Mouse (Mus musculus) kidney, postnatal 25 days (tissue): ENCODE measurements around the gene 4930539E08Rik.

Source experiments
- DNase-seq, 2 experiments: peaks; one replicate each; pipeline ENCODE4 v3.0.0; 2021; ENCODE audit warnings: mixed read lengths in 2 of 2

The 4930539E08Rik gene

DNA sequence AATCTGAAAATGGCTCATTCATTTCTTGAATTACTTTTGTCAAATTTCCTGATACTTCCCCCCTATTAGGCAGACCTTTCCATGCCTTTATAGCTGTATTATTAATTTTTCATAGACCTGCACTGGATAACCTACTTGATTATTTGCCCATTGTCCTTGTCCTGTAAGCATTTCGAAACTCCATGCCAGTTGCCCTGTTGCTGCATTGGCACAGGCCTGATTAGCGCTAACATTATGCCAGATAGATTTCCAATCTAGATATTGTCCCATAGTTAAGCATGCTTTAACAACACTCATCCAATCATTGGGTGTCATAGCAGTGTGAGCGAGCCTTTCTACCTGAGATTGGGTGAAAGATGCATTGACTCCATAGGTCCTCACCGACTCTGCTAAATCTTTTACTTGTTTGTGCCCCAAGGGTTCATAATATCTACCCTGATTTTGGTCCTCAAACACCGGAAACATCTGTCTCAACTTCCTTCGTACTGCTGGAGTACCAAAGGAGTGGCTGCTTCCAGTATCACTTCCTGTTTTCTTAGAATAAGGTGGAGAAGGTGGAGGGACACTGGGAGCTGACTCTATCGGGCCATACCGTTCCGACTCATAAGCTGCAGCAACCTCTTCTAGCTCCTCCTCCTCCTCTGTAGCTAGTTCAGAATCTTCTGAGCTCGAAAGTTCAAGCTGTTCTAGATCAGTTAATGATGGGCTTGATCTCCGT, 20.9 kb downstream of the 4930539E08Rik start:
- no peak for DNase-seq

DNA sequence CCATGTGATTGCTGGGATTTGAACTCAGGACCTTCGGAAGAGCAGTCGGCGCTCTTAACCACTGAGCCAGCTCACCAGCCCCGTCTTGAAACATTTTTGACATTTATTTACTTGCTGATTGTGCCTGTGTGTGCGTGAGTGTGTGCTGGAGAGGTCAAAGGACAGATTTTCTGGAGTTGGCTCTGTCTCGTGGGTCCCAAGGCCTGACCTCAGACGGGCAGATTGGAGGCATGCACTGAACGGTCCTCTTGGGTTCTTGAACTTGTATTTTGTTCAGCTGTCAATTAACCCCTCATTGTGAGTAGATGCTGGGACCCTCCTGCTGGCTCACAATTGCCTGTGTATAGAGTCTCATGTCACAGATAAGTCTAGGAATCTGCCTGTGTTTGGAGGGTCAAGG, 28.9 kb downstream of the 4930539E08Rik start:
- peak in 1 of 2 experiments; percentile 24 for DNase-seq

DNA sequence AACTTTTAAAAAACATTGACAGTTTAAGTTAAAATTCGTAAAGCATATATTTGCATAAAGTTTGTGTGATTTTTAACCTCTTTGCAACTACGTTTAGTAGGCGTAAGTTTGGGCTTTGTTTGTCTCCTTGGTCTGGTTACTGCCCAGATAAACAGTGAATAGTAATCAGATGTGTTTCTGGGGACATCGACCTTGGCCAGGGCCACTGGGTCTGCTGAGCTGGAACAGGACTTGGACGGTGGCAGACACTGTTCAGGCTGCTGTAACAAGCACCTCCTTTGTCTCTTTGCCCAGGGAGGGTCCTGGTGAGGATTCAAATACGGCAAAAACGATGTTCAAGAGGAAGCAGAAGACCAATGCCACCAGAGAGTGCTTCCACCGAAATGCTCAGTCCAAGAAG, 29.9 kb downstream of the 4930539E08Rik start:
- DNase-seq = no peak

DNA sequence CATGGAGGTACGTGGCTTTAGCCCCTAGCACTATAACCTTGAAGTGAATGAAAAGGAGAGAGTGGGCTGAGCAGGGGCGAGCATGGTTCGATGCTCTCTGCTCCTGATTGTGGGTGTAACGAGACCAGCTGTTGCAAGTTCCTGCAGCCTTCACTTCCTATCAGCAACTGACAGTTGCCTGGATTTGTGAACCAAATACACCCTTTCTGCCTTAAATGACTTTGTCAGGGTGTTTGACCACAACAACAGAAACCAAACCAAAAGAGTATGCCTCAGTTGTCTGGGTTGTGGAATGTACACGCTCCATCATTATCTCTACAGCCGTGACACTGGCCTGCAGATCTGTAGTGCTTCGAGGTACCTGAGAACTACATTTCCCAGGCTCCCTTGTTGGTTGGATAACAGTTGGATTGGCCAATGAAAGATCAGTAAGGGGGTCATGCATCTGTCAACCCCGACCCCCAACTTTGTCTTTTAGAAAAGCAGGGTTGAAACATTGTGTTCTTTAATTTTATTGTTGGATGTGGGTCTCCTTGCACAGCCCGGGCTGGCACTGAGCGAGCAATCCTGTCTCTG, 31.1 kb downstream of the 4930539E08Rik start:
- no peak for DNase-seq

DNA sequence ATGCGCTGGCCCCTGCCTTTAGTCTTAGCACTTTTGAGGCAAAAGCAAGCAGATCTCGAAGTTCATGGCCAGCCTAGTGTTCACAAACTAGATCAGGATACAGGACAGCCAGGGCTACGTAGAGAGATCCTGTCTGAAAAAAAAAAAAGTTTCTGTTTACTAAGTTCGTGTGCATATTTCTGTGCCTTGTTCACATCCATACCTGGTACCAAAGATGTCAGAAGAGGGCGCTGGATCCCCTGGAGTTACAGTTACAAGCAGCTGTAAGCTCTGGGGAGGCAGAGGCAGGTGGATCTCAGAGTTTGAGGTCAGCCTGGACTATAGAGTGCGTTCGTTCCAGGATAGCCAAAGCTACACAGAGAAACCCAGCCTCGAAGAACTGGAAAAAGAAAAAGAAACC, 32.3 kb downstream of the 4930539E08Rik start:
- peak; percentile 34 to 44 for DNase-seq

DNA sequence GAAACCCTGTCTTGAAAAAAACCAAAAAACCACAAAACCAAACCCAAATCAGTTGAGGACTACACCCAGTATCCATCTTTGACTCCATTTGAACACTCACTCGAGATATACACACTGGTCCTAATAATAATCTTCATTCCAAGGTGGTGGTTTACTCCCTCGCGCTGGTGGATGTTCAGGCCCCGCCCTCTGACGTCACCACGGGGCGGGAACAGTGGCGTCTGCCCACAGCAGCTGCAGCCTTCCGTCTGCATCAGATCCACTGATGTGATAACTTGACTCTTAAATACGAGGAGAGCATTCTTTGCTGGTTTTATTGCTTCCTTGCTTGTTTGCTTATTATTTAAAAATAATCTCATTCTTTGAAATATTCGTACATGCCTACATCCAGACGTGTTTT, 32.8 kb downstream of the 4930539E08Rik start:
- peak; percentile 73 to 74 for DNase-seq

DNA sequence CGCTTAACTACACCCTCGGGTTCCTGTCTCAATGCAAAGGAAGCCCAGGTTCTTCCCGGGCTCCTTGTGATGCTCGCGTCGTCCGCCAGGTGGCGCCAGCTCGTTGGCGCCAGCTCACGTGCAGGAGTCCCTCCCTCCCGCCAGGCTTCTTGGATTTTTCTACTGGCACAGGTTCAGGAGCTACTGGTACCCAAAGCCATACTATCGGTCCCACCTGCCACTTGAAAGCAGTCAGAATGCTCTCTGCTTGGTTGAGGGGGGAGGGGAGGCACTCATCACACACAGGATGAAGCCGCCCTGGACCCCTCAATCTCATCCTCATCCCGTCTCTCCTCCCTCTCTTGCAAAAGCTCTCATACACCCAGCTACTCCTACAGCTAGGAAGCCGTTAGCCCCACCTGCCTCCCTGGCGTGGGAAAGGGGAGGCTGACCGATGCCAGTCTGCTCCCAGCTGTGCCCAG, 35.2 kb downstream of the 4930539E08Rik start:
- DNase-seq = peak; percentile 71 to 81

DNA sequence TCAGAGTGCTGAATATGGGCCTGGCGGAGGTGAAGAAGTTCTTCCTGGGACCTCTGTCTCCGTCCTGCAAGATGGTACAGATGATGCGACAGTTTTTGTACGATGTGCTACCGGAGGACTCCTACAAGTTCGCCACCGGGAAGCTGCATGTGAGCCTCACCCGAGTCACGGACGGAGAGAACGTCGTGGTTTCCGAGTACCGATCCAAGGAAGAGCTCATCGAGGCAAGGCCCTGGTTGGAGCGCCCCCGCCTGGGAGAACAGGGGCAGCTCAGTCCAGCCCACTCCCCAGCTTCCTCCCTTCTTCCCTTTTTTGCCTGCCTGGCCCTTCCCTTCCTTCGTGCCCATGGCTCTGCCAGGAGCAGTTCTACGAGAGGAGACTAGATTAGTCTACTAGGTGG, 38.3 kb downstream of the 4930539E08Rik start:
- no peak for DNase-seq

DNA sequence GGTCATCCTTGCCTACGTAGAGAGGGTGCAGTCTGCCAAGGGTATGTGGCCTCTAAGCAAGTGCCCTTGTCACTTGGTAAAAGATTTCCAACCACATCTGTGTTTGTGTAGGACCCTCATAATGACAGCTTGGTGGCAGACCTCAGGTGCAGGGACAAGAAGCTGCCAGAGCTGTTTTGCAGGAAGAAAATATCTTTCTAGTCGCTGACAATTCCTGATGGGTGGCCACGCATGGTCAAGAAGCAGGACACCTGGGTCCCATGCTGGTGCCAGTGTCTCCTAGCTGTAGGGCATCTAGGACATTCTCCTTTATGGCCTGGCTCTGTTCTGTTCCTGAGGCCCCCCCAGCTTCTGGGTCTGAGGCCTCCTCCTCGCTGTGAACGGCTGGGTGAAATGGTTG, 38.8 kb downstream of the 4930539E08Rik start:
- no peak for DNase-seq

DNA sequence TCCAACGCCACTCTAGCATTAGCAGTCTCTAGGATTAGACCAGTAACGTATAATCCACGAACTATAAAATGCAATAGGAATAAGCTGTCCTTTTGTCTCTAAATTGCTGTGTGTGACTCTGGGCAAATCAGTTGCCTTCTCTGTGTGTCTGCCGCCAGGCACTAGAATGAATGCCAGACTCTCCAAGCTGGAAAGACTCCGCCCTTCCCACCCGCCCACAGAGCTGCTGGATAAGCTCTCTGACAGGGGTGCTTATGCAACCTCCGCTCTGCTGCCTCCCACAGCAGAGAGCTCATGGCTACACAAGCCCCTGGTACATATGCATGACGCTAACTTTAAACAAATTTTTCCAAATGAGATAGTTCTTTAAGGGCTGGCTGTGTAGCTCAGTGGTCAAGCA, 39.8 kb downstream of the 4930539E08Rik start:
- peak; percentile 45 to 78 for DNase-seq

DNA sequence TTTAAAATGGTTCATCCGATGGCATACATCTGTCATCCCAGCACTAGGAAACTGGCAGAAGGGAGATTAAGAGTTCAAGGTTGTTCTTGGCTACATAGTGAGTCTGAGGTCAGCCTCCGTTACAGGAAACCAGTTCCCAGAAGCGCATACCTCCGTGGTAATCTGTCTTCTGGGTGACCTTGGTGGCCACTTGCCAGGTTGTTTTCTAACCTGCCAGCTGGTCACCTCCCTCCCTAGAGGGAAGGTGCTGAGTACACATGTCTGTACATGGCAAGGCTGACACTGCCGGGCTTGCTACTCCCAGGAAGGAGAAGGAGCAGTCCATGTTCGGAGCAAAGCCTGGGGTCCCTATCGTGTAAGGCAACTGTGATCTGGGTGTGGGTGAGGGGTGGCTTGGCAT, 40.3 kb downstream of the 4930539E08Rik start:
- peak; percentile 72 to 83 for DNase-seq

DNA sequence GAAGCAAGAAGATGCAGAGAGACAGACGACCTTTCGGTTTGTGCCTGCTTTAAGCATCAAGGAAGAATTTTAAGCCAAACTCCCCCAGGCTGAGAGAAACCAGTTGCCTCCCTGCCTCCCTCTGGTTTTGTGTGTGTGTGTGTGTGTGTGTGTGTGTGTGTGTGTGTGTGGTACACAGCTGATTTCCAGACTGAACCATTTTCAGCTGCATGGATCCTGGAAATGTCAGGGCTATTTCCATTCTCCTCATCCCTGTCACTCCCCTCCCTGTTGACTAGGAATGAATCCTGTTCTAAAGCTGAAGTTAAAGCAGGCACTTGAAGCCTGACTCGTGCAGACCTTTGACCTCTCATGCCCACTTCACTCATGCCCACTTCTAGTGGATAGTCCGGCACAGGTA, 40.9 kb downstream of the 4930539E08Rik start:
- peak in 1 of 2 experiments; percentile 7 for DNase-seq

DNA sequence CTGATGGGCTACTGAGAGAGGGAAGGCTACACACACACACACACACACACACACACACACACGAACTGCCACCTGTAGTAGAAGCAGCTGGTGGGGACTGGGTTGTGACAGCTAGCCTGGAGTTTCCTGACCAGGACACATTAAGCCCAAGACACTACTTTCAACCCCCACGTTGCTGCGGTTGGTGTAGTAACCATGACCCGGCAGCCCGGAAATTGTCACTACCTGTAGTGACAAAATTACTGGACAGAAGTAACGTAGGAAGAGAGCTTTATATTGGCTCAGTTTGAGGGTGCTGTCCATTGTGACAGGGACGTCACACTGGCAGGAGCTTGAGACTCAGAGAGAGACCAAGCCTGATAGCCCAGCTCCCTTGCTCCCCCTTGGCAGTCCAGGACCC, 42.8 kb downstream of the 4930539E08Rik start:
- DNase-seq = peak in 1 of 2 experiments; percentile 22

DNA sequence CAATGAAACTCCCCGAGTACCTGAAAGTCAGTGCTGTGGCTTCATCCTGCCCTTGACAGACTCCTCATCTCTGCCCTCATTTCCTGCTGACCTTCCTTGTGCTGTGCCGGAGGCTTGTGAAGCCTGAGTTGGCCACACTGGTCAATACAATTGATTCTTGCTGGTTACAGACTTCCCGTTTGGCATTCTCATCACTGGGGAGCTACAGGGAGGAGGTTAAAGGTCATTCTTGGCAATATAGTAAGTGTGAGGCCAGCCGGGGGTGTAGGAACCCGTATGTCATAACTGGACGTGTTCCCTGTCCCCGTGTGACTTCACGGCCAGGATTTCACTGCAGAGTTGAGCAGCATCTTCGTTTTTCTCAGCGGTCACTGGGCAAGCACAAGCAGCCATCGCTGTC, 43.3 kb downstream of the 4930539E08Rik start:
- peak in 1 of 2 experiments; percentile 17 for DNase-seq

DNA sequence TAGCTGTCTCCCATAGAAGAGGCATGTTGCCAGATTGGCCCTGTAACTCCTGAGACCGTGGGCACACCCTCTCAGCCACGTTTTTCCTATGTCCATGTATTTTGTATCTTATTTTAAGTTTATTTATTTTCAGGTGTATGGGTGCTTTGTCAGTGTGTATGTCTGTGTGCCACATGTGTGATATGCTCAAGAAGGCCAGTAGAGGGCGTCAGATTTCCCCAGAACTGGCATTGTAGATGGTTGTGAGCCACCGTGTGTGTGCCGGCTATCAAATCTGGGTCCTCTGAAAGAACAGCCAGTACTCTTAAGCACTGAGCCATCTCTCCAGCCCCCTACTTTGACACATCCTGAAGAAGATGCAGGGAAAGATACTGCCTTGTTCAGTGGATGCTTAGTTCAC, 44.7 kb downstream of the 4930539E08Rik start:
- no peak for DNase-seq

DNA sequence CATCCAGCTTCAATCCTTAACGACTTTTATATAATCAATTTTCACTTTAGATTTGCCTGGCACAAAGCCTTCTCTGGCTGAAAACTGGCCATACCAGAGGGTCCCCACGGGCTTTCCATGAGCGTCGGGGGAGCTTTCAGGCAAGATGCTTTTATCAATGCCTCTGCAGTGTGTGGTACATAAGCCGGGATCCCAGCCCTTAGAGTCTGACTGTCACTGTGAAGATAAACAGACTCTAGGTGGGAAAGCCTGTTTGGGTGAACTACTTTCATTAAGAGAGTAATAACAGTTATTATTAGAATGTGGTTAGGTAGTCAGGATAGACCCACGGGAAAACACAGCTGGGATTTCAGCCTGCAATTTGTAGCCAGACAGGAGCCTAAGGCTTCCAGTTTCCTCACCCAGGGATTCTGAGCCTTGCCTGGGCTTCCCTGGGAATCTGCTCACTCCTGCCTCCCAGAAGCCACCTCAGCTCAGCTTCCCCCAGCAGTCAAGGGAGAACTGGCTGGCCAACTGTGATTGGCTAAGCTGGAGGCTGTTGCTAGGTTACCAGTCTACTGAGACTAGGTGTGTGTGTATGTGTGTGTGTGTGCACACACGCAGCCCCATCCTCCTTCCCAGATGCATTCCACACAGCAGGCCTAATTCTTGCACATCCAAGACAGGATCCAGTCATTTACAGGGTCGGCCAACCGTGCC, 45.6 kb downstream of the 4930539E08Rik start:
- DNase-seq = peak in 1 of 2 experiments; percentile 31

DNA sequence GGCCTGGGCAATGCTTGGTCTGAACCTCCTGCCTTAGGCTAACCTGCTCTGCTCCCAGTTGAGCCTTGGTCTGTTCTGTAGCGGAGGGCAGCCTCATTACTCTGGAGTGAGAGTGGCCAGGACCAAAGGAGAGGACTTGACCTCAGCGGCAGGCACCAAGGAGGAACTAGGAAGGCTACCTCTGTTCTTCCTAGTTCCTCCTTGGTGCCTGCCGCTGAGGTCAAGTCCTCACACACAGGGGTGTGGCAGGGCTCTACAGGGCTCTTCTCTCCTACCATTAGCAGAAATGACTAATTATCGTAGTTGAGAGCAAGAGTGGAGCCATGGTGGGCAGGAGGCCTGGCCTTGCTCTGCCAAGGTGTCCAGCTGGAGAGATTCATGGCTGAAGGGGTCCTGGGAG, 47.7 kb downstream of the 4930539E08Rik start:
- DNase-seq = peak in 1 of 2 experiments; percentile 6

DNA sequence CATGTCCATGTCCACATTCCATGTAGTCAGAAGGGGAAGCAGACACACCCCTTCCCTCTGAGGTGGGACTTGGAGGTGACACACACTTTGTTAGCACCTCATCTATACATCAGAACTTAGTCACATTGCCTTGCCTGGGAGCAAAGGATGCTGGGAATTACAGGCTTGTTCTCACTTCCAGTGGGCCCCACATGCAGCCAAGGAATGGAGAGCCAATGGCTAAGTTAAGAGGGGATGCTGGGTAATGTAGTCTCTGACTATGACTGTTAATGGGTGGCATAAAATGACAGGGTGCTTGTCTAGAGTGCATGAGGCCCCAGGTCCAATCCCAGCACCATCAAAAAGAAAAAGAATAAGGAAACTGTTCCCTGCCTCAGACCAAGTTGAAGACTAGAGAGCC, 48.2 kb downstream of the 4930539E08Rik start:
- DNase-seq = peak in 1 of 2 experiments; percentile 9

DNA sequence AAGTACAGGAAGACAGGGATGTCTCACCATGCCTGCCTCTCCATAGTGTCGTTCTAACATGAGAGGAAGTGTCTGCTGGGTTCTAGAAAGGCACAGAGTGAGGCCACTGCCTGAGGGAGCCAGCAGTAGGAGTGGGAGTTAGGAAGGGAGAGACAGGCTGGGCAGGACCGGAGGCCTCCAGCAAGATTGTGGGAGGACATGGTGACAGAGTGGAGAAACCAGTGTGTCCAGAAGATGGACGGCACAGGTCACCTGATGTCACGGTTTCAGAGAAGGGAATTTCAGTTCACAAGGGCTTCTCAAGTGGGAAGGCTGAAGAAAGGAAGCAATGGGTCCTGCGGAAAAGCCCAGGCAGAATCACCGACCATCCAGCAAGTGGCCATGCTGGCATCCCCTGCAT, 50.7 kb downstream of the 4930539E08Rik start:
- DNase-seq = peak in 1 of 2 experiments; percentile 27

DNA sequence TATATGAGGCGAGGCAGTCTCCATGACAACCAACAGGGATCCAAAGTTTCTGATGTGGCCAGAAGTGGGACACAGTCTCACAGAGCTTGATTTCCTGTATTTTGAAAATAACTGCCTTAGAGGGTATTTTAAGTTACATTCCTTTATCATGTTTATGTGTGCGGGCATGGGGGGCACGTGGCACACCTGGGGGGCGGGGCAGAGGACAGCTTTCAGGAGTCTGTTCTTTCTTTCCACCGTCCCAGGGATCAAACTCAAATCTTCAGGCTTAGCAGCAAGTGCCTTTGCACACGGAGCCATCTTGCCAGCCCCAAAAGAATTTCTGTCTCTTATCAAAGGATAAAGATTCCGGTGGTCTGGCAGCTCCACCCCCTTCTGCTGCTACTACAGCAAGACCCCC, 51.2 kb downstream of the 4930539E08Rik start:
- DNase-seq = peak in 1 of 2 experiments; percentile 23

DNA sequence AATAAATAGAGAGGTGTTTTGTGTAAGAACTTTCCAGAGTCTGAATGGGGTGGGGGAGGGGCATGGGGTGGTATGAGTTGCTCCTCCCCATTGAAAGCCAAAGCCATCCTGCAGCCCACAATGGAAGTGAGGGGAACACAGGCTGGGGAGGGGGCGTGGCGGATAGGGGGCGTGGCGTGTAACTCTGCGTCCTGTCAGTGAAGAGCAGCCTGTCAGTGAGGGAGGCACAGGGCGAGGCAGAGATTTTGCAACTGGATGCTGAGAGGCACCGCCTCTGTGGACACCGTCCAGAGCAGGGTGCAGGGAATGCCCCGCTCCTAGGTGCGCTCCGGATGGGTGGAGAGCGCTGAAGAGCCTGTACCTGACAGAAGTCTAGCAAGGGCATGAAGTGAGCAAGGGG, 56.9 kb downstream of the 4930539E08Rik start, which contains the start of gene Pnpla1:
Pnpla1 (plus strand) TSS at position 207 of the 400 bp plus-strand sequence.
- peak in 1 of 2 experiments; percentile 38 for DNase-seq

DNA sequence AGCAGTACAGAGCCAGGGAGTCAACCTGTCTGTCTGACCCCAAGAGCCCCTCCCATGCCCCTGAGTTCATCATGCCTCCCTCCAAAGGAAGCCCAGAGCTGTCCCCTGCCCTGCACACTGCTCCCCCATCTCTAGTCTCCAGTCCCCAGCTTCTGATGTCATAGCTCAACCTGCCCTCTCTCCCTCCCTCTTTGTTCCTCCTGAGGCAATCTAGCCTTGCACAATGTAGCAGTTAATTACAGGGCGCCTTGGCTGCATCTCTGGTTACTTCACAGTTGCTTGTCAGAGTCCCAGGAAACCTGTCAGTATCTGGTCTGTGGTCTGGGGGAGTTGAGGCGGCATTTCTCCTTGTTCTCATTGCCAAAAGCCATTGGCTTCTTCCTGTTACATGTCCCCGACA, 59.1 kb downstream of the 4930539E08Rik start:
- peak in 1 of 2 experiments; percentile 13 for DNase-seq

DNA sequence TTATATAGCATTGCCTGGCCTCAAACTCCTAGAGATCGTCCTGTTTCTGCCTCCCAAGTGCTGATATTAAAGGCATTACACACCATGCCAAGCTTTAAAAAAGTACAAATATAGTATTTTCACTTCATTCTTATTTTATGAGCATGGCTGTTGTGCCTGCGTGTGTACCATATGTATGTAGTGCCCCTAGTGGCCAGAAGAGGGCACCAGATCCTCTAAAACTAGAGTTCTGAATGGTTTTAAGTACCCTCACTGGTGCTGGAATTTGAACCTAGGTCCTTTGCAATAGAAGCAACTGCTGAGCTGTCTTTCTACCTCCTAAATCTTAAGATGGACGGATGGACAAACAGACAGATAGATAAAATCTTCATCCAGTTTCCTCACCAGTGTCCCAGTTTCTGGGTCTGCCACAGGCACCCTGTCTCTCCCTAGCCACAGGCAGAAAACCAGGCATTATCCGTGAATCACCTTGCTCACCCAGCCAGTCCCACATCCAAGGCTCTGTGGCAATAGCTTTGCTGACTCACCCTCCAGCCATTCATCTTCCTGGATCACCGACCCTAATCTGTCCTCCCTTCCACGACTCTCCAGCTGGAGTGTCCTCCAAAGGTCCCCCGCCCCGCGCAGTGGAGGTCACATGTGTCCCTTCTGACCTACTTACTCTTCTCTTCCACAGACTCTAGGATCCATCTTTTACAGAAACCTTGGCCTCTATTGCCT, 59.8 kb downstream of the 4930539E08Rik start:
- peak; percentile 37 to 63 for DNase-seq
